Mouse (Mus musculus): Measurements from ENCODE around the gene Pcp4l1. TPM values are rescaled to one million over a fixed set of nuclear protein-coding genes. Genes with fewer than 3 reads are reported as not detected.
A peak's percentile ranks its signal among the peaks of the same experiment; 100 is the strongest.

Pcp4l1 gene
- polyA plus RNA-seq, 1 experiment from 2014 or later, result 26.7 TPM

- Histone ChIP-seq H3K4me1 (peaks cover 29% of the 10 kb centered on the region), H3K9me3 (replicated peaks) (no peaks in the 10 kb centered on the region), H3K36me3 (peaks cover 36% of the 10 kb centered on the region), H3K27me3 (ENCODE audit: low read depth, poor library complexity, severe bottlenecking) (no peaks in the 10 kb centered on the region), H3K27ac (replicated peaks) (no peak overlapping the region), H3K4me3 (no peak overlapping the region)
- WGBS, result 73% methylated on average over 4 of the region's 4 CpGs
- no peak for DNase-seq (ENCODE audit: low spot score)
Measured at GRCm38 (mm10) chr1:171231844-171232243, 35.8 kb upstream of the Pcp4l1 start.

- DNase-seq (ENCODE audit: low spot score), result no peak
- no peak overlapping the region for H3K4me3 ChIP-seq
- WGBS, result 53% methylated on average over 3 of the region's 3 CpGs
- no peaks in the 10 kb centered on the region for H3K27me3 ChIP-seq (ENCODE audit: low read depth, poor library complexity, severe bottlenecking)
- peak overlapping the region; percentile 59 for H3K27ac ChIP-seq (replicated peaks)
- H3K36me3 ChIP-seq, result peaks cover 20% of the 10 kb centered on the region
- H3K4me1 ChIP-seq, result peaks cover 31% of the 10 kb centered on the region
- no peaks in the 10 kb centered on the region for H3K9me3 ChIP-seq (replicated peaks)
Measured at GRCm38 (mm10) chr1:171230215-171230614, 34.1 kb upstream of the Pcp4l1 start.

GRCm38 (mm10) chr1:171229750-171230149 lies 33.7 kb upstream of the Pcp4l1 start:
- no peak for DNase-seq (ENCODE audit: low spot score)
- H3K27me3 ChIP-seq (ENCODE audit: low read depth, poor library complexity, severe bottlenecking), result no peaks in the 10 kb centered on the region
- no peaks in the 10 kb centered on the region for H3K9me3 ChIP-seq (replicated peaks)
- WGBS, result 41% methylated on average over 6 of the region's 6 CpGs
- H3K36me3 ChIP-seq, result peaks cover 15% of the 10 kb centered on the region
- H3K4me3 ChIP-seq, result no peak overlapping the region
- H3K27ac ChIP-seq (replicated peaks), result peak overlapping the region; percentile 59
- peaks cover 31% of the 10 kb centered on the region for H3K4me1 ChIP-seq

DNA sequence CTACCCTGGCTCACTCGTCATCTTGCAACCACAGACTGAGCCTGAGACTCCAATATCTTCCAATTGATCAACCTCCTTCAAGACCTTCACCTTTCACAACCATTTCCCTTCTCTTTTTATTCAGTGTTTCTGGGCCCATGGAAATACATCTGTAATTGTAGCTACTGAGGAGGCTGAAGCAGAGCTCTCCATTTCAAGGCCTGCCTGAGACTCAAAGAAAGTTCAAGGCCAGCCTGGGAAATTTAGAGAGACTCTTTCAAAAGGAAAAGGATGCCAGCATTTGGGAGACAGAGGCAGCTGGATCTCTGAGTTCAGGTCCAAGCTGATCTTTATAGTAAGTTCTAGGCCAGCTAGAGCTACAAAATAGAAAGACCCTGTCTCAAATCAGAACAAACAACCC lies 31.8 kb upstream of the Pcp4l1 start:
- no peak for DNase-seq (ENCODE audit: low spot score)
- H3K36me3 ChIP-seq, result no peaks in the 10 kb centered on the region
- no peaks in the 10 kb centered on the region for H3K27me3 ChIP-seq (ENCODE audit: low read depth, poor library complexity, severe bottlenecking)
- 85% methylated on average over 1 of the region's 1 CpGs for WGBS
- H3K4me1 ChIP-seq, result peaks cover 33% of the 10 kb centered on the region
- H3K9me3 ChIP-seq (replicated peaks), result no peaks in the 10 kb centered on the region
- no peak overlapping the region for H3K27ac ChIP-seq (replicated peaks)
- H3K4me3 ChIP-seq, result no peak overlapping the region

- H3K27me3 ChIP-seq (ENCODE audit: low read depth, poor library complexity, severe bottlenecking), result no peaks in the 10 kb centered on the region
- no peak for DNase-seq (ENCODE audit: low spot score)
- H3K4me1 ChIP-seq, result peaks cover 38% of the 10 kb centered on the region
- no peak overlapping the region for H3K4me3 ChIP-seq
- H3K27ac ChIP-seq (replicated peaks), result no peak overlapping the region
- no peaks in the 10 kb centered on the region for H3K9me3 ChIP-seq (replicated peaks)
- 46% methylated on average over 4 of the region's 4 CpGs for WGBS
- no peaks in the 10 kb centered on the region for H3K36me3 ChIP-seq
Measured at GRCm38 (mm10) chr1:171226780-171227179, 30.7 kb upstream of the Pcp4l1 start.

GRCm38 (mm10) chr1:171224857-171225256 lies 28.8 kb upstream of the Pcp4l1 start, which contains the start of gene Apoa2:
Apoa2 (plus strand) TSS chr1:171225054.
- Histone ChIP-seq H3K9me3 (replicated peaks) (no peaks in the 10 kb centered on the region), H3K36me3 (peaks cover 8% of the 10 kb centered on the region), H3K4me3 (no peak within 1 kb of the TSS), H3K4me1 (peaks cover 35% of the 10 kb centered on the region), H3K27me3 (ENCODE audit: low read depth, poor library complexity, severe bottlenecking) (no peaks in the 10 kb centered on the region), H3K27ac (replicated peaks) (no peak within 1 kb of the TSS)
- no peak for DNase-seq (ENCODE audit: low spot score)
- WGBS, result 87% methylated on average over 5 of the region's 5 CpGs

- Histone ChIP-seq H3K4me1 (peaks cover 26% of the 10 kb centered on the region), H3K27ac (replicated peaks) (no peak overlapping the region), H3K36me3 (peaks cover 18% of the 10 kb centered on the region), H3K9me3 (replicated peaks) (no peaks in the 10 kb centered on the region), H3K27me3 (ENCODE audit: low read depth, poor library complexity, severe bottlenecking) (no peaks in the 10 kb centered on the region), H3K4me3 (no peak overlapping the region)
- 88% methylated on average over 2 of the region's 2 CpGs for WGBS
- DNase-seq (ENCODE audit: low spot score), result no peak
Measured at GRCm38 (mm10) chr1:171223796-171224195, 27.7 kb upstream of the Pcp4l1 start.

- peak overlapping the region; percentile 66 for H3K4me3 ChIP-seq
- H3K27me3 ChIP-seq (ENCODE audit: low read depth, poor library complexity, severe bottlenecking), result no peaks in the 10 kb centered on the region
- 85% methylated on average over 6 of the region's 6 CpGs for WGBS
- peaks cover 22% of the 10 kb centered on the region for H3K4me1 ChIP-seq
- peak overlapping the region; percentile 85 for H3K27ac ChIP-seq (replicated peaks)
- H3K9me3 ChIP-seq (replicated peaks), result no peaks in the 10 kb centered on the region
- peaks cover 24% of the 10 kb centered on the region for H3K36me3 ChIP-seq
- DNase-seq (ENCODE audit: low spot score), result no peak
Measured at GRCm38 (mm10) chr1:171223168-171223567, 27.1 kb upstream of the Pcp4l1 start.

GRCm38 (mm10) chr1:171222238-171223155 lies 26.4 kb upstream of the Pcp4l1 start, which contains the start of gene Tomm40l:
Tomm40l (minus strand) TSS chr1:171222514.
- peak; percentile 93 for DNase-seq (ENCODE audit: low spot score)
- WGBS, result 4% methylated on average over 28 of the region's 28 CpGs
- Histone ChIP-seq H3K27me3 (ENCODE audit: low read depth, poor library complexity, severe bottlenecking) (no peaks in the 10 kb centered on the region), H3K9me3 (replicated peaks) (no peaks in the 10 kb centered on the region), H3K4me3 (peak within 1 kb of the TSS; percentile 66), H3K4me1 (peaks cover 22% of the 10 kb centered on the region), H3K27ac (replicated peaks) (peak within 1 kb of the TSS; percentile 85), H3K36me3 (peaks cover 27% of the 10 kb centered on the region)

DNA sequence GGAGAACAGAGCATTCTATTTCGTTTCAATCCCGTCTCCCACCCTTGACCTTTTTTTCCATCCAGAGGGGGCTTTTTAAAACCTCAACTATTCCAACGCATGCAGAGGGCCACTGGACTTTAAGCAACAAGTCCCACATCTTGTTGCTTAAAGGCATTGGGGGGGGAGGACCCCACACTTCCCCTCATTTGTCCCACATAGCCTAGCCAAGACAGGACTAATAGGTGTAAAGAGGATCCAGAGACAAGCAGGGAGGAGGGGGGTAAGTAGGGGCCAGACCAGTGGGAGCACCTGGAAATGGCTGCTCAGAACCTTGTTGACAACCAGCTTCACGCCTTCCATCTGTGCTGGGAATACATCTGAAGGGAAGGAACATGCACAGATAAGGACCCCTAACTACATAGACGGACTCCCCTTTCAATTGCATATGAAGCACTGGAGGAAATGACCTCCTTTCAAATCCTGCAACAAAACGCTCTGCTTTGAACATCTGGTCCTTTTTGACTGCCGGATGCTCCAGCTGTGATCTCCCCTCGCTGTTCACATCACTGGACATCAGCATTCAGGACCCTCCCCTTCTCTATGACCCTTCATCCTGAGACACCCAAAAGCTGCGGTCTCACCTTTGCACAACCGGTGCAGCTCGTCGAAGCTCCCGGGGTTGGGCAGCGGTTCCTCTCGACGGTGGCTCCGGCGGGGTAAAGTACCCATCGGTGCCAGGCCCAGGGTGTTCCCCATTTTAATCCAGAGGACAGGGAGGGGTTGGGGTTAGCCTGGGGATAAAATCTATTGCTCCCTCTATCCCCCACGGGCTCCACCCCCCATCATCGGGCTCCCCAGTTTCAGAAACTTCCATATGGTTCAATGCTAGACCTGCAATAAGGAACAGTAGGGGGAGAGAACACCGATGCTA lies 25.5 kb upstream of the Pcp4l1 start:
- H3K9me3 ChIP-seq (replicated peaks), result no peaks in the 10 kb centered on the region
- H3K4me1 ChIP-seq, result peaks cover 21% of the 10 kb centered on the region
- 9% methylated on average over 22 of the region's 22 CpGs for WGBS
- peaks cover 29% of the 10 kb centered on the region for H3K36me3 ChIP-seq
- no peaks in the 10 kb centered on the region for H3K27me3 ChIP-seq (ENCODE audit: low read depth, poor library complexity, severe bottlenecking)
- peak; percentile 28 for DNase-seq (ENCODE audit: low spot score)
- peak overlapping the region; percentile 85 for H3K27ac ChIP-seq (replicated peaks)
- peak overlapping the region; percentile 66 for H3K4me3 ChIP-seq

GRCm38 (mm10) chr1:171220871-171221270 lies 24.8 kb upstream of the Pcp4l1 start:
- H3K36me3 ChIP-seq, result peaks cover 29% of the 10 kb centered on the region
- H3K9me3 ChIP-seq (replicated peaks), result no peaks in the 10 kb centered on the region
- H3K4me1 ChIP-seq, result peaks cover 19% of the 10 kb centered on the region
- no peaks in the 10 kb centered on the region for H3K27me3 ChIP-seq (ENCODE audit: low read depth, poor library complexity, severe bottlenecking)
- H3K27ac ChIP-seq (replicated peaks), result no peak overlapping the region
- DNase-seq (ENCODE audit: low spot score), result peak; percentile 88
- peak overlapping the region; percentile 66 for H3K4me3 ChIP-seq
- WGBS, result 11% methylated on average over 10 of the region's 10 CpGs

DNA sequence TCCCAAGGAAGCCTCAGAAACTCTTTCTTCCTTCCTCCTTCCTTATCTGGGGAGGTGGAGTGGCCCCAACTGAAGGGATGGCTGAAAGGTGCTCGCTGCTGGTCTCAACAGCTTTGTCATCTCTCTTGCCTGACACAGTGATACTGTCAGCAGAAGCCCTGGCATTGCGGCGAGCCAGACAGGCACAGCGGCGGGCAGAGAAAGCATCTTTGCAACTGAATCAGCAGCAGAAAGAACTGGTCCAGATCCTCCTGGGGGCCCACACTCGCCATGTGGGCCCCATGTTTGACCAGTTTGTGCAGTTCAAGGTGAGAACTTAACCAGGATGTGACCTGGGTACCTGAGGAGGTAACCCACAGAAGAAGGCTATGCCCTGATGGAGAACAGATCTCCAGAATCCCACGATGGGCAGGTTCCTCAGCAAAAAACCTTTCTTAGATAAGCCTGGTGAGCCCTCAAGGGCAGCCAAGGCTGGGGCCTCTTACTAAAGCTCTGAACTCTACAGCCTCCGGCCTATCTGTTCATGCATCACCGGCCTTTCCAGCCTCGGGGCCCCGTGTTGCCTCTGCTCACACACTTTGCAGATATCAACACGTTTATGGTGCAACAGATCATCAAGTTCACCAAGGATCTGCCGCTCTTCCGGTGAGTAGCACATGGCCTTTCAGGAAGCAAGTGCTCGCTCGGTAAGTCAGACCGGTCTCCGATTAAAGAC lies 20.3 kb upstream of the Pcp4l1 start:
- DNase-seq (ENCODE audit: low spot score), result no peak
- 92% methylated on average over 18 of the region's 18 CpGs for WGBS

More for the DNA sequence above, 20.3 kb upstream of the Pcp4l1 start:
- Histone ChIP-seq H3K27ac (replicated peaks) (no peak overlapping the region), H3K4me3 (no peak overlapping the region), H3K9me3 (replicated peaks) (no peaks in the 10 kb centered on the region), H3K36me3 (peaks cover 29% of the 10 kb centered on the region), H3K4me1 (peaks cover 18% of the 10 kb centered on the region), H3K27me3 (ENCODE audit: low read depth, poor library complexity, severe bottlenecking) (no peaks in the 10 kb centered on the region)
